Mouse (Mus musculus): ENCODE data around the gene Csnk1g1.

- TF ChIP-seq USF1 (IDR thresholded peaks at IDR 0.05; ENCODE audit: low read depth) = no peak
- no peak for TF ChIP-seq POLR2A (IDR thresholded peaks at IDR 0.05; ENCODE audit: insufficient read length, low read depth)
- TF ChIP-seq MYOG (IDR thresholded peaks at IDR 0.05; ENCODE audit: control insufficient read depth in 1 of 3, insufficient read depth in 1 of 3, insufficient read length in 2 of 3, low read depth in 2 of 3) = no peak
- TF ChIP-seq MAX (IDR thresholded peaks at IDR 0.05; ENCODE audit: low read depth) = no peak
- no peak for TF ChIP-seq MYOD1 (IDR thresholded peaks at IDR 0.05; ENCODE audit: control insufficient read depth in 1 of 3, insufficient read length in 2 of 3, low read depth in 2 of 3)
- TF ChIP-seq SRF (IDR thresholded peaks at IDR 0.05; ENCODE audit: control insufficient read depth, insufficient read length, low read depth) = no peak
- no peak for TF ChIP-seq CEBPB (IDR thresholded peaks at IDR 0.05; ENCODE audit: insufficient read depth, poor library complexity, severe bottlenecking)
- TF ChIP-seq E2F4 (IDR thresholded peaks at IDR 0.05; ENCODE audit: insufficient read depth) = no peak
- TF ChIP-seq TCF12 (IDR thresholded peaks at IDR 0.05; ENCODE audit: insufficient read depth, poor library complexity, severe bottlenecking) = no peak
- no peak for TF ChIP-seq POLR2AphosphoS2 (IDR thresholded peaks at IDR 0.05; ENCODE audit: insufficient read length, low read depth)
- TF ChIP-seq REST (IDR thresholded peaks at IDR 0.05; ENCODE audit: insufficient read depth, insufficient read length) = no peak
- no peak for TF ChIP-seq TCF3 (IDR thresholded peaks at IDR 0.05; ENCODE audit: insufficient read length, low read depth)
Measured at GRCm38 (mm10) chr9:65995603-65996376, 87.1 kb downstream of the Csnk1g1 start.

All from myocyte (in vitro differentiated cells).